Mouse (Mus musculus): Measurements from ENCODE around the gene Hoxa3.

DNA sequence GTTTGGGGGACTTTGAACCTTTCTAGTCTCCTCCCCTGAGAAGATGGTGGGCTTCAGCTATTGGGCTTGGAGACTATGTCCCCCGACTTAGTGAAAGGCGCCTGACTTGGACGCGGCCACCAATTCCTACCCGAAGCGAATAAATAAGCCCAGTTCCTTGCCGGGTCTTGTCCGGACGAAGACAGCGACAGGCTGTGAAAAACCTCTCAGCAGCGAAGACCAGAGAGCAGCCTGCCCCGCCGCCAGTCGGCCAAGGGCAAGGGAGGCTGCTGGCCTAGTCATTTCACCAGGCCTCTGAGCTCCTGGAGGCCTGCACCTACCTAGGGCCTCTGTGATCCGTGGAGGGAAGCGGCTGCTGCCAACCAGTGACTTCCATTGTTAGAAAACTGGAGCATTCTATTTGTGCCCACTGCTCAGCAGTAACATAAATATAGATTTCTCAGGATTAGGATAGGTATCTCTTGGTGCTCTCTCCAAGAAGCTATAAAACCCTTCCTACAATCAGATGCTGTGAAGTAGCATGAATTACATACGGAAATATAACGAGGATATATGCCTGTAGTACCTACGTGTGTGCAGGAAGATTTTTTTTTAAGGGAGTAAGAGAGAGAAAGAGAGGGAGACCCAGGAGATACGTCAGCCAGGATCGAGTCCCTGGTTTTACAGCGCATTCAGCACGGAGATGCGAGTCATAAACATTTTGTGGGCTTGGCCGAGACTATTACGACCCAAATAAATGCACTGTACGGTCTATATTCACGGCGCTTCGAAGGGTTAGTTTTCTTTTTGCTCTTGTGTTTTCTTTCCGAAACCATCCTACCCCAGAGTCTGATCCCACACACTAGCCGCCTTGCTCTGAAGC lies 7.1 kb upstream of the Hoxa3 start:
- TF ChIP-seq POLR2A (IDR thresholded peaks at IDR 0.05; ENCODE audit: borderline replicate concordance, extremely low read depth, low read depth, low read length) (no peak), CTCF (IDR thresholded peaks at IDR 0.05; ENCODE audit: insufficient read depth, low read length) (no peak)

Measured in lung, adult 2 months (tissue).